Mouse (Mus musculus) stomach, embryonic 16.5 days (tissue): ENCODE measurements at regions not wholly inside any gene's neighbourhood (a gene's known extent, or its start where the extent isn't known, plus 50 kb on each side); places are given as distances from the start of the nearest gene placed in this dataset.
A peak's percentile ranks its signal among the peaks of the same experiment; 100 is the strongest.

Experiments
- ATAC-seq: fragments of 200-750 bp; cut with Nextera tagmentation; 2 replicates; pipeline ENCODE4 v1.8.0; 2017; ENCODE audit warnings: moderate number of reproducible peaks, moderate TSS enrichment; ENCODE audit not compliant: insufficient read depth, low FRiP score
- H3K27ac ChIP-seq: fragments of 300-500 bp; sonication (generic); 2 replicates; pipeline ENCODE4 v1.5.1; 2014; ENCODE audit warnings: low read length
- H3K27me3 ChIP-seq: fragments of 300-500 bp; sonication (generic); 2 replicates; pipeline ENCODE4 v1.6.1; 2014; ENCODE audit warnings: low read length, control low read depth, mixed read lengths; ENCODE audit not compliant: control insufficient read depth, insufficient read depth
- H3K36me3 ChIP-seq: fragments of 300-500 bp; sonication (generic); 2 replicates; pipeline ENCODE4 v1.6.1; 2014; ENCODE audit warnings: low read length; ENCODE audit not compliant: control insufficient read depth, insufficient read depth
- H3K4me1 ChIP-seq: fragments of 300-500 bp; sonication (generic); 2 replicates; pipeline ENCODE4 v1.6.1; 2014; ENCODE audit warnings: low read length, control low read depth, mixed read lengths; ENCODE audit not compliant: control insufficient read depth, insufficient read depth
- H3K4me2 ChIP-seq: fragments of 300-500 bp; sonication (generic); 2 replicates; pipeline ENCODE4 v1.6.1; 2014; ENCODE audit warnings: low read depth, low read length, mixed read lengths
- H3K4me3 ChIP-seq: fragments of 300-500 bp; sonication (generic); replicated peaks from 2 replicates; pipeline ENCODE4 v1.5.1; 2014; ENCODE audit warnings: mild to moderate bottlenecking, low read length
- H3K9ac ChIP-seq: fragments of 300-500 bp; sonication (generic); 2 replicates; pipeline ENCODE4 v1.6.1; 2014; ENCODE audit warnings: low read length
- H3K9me3 ChIP-seq: fragments of 300-500 bp; sonication (generic); replicated peaks from 2 replicates; pipeline ENCODE4 v1.6.1; 2016; ENCODE audit warnings: low read length, control low read depth; ENCODE audit not compliant: control insufficient read depth
- WGBS: fragments of 180-500 bp; shearing (Covaris S2); extraction: QIAGEN DNeasy Blood & Tissue Kit; methylation state at CpG from one replicate; pipeline ENCODE4 v1.1.7; 2014; 5-methylcytosine and 5-hydroxymethylcytosine counted together

GRCm38 (mm10) chr7:96098686-96099376, 72.2 kb upstream of the Tenm4 start:
- H3K9me3 ChIP-seq: no peaks in the 10 kb centered on the region
- no peak for ATAC-seq
- no peak overlapping the region for H3K27ac ChIP-seq
- no peak overlapping the region for H3K4me3 ChIP-seq
- no peaks in the 10 kb centered on the region for H3K4me1 ChIP-seq
- no peaks in the 10 kb centered on the region for H3K27me3 ChIP-seq
- H3K9ac ChIP-seq: no peak overlapping the region
- no peaks in the 10 kb centered on the region for H3K36me3 ChIP-seq
- H3K4me2 ChIP-seq: no peak overlapping the region
- WGBS: 71% methylated on average over 5 of the region's 5 CpGs

DNA sequence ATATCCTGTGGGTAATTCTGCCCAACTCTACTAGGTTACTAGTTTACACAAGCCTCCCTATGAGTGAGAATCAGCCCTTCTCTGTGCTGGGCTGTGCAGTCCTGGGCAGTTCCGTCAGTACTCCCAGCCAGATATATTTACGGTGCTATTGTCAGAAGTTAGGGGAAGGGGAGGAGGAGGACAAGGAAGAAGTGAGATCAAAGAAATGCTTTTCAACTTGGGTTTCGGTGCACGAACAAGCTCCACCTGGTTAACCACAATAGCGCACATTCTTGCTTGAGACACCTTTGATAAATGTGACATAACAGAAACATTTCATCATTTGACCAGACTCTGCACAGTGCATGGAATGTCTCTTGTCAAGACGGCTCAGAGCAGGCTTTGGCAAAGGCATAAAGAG, 68.3 kb upstream of the Tenm4 start:
- peak; percentile 82 for ATAC-seq
- Histone ChIP-seq H3K36me3 (no peaks in the 10 kb centered on the region), H3K9ac (no peak overlapping the region), H3K9me3 (no peaks in the 10 kb centered on the region), H3K4me3 (no peak overlapping the region), H3K4me2 (0 out of 2 replicates have a peak overlapping the region, but pooled peaks have one; percentile 5), H3K4me1 (no peaks in the 10 kb centered on the region), H3K27me3 (no peaks in the 10 kb centered on the region), H3K27ac (peak overlapping the region; percentile 40; the same call in 1 of the 2 replicates)
- WGBS: 25% methylated on average over 6 of the region's 6 CpGs

- no peaks in the 10 kb centered on the region for H3K9me3 ChIP-seq
- WGBS: 61% methylated on average over 2 of the region's 2 CpGs
- H3K36me3 ChIP-seq: no peaks in the 10 kb centered on the region
- H3K4me1 ChIP-seq: no peaks in the 10 kb centered on the region
- H3K27ac ChIP-seq: no peak overlapping the region
- H3K27me3 ChIP-seq: no peaks in the 10 kb centered on the region
- H3K9ac ChIP-seq: no peak overlapping the region
- no peak for ATAC-seq
- no peak overlapping the region for H3K4me3 ChIP-seq
- H3K4me2 ChIP-seq: no peak overlapping the region
Measured at GRCm38 (mm10) chr7:96108768-96109167, 62.3 kb upstream of the Tenm4 start.

DNA sequence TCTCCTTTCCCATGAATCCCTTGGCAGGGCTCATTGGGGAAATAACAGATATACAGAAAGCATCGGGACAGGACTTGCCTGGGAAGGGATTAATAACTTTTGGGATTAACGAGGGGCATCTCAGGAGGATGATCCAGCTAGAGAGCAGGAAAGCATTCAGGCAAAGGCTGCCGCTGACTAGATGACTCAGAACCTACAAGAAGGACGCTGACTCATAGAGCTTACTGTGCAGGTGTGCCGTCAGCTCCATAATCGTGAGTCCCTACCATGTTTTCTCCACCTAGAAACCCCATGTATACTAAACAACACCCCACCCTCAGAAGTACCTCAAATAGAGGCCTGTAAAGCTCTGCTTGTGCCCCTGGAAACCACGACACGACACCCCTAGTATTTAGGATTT, 50.9 kb upstream of the Tenm4 start:
- no peaks in the 10 kb centered on the region for H3K27me3 ChIP-seq
- WGBS: 80% methylated on average over 8 of the region's 8 CpGs

More for the DNA sequence above, 50.9 kb upstream of the Tenm4 start:
- Histone ChIP-seq H3K4me3 (no peak overlapping the region), H3K4me2 (no peak overlapping the region), H3K27ac (no peak overlapping the region), H3K9ac (no peak overlapping the region), H3K36me3 (no peaks in the 10 kb centered on the region), H3K9me3 (no peaks in the 10 kb centered on the region), H3K4me1 (no peaks in the 10 kb centered on the region)
- ATAC-seq: no peak
